Mouse (Mus musculus): ENCODE measurements around the gene Sik2.
A peak's percentile ranks its signal among the peaks of the same experiment; 100 is the strongest.

The Sik2 gene

DNA sequence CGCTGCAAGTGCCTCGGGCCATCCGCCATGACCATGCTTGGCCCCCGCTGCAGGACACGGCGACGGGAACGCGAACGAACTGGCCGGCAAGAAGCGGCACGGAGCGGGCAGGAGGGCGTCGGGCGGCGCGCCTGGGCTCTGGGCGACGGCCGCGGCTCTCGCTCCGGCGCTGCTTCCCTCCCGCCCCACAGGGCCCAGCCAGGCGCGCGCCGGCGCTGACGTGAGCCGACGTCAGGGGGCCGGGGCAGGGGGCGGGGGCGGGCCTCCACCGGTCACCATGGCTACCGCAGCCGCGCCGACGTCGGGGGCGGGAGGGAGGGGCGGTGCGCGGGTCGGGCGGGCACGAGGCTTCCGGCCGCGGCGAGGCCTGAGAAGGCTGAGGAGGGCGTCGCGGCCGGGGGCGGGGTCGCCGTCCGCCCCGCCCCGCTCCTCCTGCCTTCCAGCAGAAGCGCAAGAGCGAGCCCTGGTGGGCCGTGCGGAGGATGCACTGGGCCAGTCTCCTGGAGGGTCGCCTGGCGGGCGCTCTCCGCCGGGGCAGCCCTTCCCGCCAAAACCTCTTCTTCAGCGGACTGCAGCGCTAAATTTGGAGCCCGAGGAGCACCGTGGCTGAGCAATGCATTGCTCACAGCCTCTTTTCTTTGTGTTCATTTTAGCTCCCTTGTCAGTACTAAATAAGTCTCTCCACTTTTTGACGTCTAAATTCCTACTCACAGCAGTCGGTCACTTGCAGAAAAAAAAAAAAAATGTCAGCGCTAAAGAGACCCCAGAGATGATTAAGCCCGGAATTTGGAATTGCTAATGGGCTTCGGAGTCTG lies at the start of gene Sik2:
Gene Sik2 (minus strand): TSS at position 233 of the 815 bp plus-strand sequence.
- DNase-seq: peak; percentile 96 to 98

DNA sequence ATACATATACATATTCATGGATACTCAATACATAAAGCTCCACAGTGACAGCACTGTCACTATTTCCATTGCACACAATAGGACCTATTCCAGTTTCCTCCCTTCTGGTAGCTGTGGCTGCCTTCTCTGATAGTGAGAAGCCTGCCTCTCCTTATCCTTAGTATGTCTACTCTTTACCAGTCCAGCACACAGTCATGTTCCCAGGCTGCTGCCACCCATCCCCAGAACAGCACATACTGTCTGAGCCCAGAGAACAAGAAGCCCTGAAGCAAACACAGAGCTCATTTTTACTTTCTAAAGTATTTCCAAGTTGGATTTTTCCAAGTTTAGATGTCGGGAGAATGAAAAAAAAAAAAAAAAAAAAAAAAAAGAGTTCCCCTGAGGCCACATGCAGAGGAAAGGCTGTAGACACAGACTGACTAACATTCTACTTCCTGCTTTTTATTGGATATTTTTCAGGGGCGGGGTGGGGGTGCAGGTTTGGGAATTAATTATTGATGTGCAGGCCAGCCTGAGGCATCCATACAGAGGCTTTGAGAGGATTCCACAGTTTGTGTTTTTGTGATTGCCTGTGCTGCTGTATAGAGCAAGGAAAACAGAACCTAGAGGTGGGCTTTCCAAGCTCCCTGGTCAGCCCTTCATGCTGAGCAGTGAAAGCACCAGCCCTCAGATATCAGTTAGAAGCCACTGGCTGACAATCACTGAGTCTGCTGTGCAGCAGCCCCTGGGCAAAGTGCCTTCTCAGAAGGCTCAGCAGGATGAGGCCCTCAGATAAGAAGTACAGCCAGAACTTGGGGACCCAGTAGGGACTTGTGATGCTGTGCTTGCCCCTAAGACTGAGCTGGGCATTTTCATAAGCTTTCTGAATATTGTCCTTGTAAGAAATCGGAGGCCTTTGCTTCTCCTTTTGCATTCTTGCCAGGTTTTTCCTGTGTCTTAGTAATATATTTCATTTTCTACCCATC lies 47.8 kb upstream of the Sik2 start:
- DNase-seq: no peak

DNA sequence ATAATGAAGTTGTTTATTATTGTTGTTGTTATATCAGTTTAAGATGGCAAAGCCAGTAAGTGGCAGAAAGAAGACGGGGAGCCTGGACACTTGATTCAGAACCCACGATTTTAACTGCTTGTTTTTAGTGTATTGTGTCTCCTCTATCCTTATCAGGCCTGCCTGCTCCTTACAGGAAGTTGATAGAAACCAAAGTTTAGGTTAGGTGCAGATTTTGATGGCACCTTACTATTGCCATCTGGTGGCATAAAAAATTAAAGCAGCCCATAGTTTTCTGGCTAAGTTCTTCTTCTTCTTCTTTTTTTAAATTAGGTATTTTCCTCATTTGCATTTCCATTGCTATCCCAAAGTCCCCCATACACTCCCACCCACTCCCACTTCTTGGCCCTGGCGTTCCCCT lies 43.3 kb upstream of the Sik2 start:
- peak in 1 of 2 experiments; percentile 34 for DNase-seq

DNA sequence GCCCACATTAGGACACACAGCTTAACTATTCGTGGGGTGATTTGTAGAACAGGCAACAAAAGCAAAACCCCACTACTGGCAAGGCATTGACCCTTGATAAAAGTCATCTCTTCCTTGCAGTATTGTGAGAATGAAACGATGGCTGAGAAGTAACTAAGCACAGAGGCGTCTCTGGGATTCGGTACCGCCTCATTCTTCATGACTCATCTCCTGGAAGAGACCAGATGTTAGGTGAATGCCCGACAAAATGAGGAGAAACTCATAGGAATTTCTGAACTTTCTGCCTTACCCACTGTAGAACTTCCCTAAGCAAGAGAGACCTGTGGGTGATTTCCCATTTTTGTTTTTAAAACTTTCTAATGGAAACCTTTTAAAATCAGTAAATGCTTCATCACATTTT lies 33.3 kb upstream of the Sik2 start:
- no peak for DNase-seq

DNA sequence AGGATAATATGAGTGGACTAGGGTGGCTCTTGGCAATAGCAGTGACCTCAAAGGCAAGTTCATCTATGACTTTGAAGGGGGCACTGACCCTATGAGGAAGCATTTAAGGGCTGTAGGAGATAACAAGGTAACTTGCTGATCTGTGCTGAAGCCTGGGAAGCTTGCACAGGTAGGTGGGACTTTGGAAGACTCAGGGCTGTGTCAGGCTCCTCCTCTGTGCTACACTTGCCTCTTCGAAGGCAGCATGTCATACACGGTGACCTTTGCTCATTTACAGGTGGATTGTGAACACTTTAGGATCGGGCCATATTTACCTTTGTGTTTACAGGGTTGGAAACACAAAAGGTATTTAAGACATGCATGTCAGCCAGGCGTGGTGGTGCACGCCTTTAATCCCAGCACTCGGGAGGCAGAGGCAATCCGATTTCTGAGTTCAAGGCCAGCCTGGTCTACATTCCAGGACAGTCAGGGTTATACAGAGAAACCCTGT lies 32.7 kb upstream of the Sik2 start:
- no peak for DNase-seq

DNA sequence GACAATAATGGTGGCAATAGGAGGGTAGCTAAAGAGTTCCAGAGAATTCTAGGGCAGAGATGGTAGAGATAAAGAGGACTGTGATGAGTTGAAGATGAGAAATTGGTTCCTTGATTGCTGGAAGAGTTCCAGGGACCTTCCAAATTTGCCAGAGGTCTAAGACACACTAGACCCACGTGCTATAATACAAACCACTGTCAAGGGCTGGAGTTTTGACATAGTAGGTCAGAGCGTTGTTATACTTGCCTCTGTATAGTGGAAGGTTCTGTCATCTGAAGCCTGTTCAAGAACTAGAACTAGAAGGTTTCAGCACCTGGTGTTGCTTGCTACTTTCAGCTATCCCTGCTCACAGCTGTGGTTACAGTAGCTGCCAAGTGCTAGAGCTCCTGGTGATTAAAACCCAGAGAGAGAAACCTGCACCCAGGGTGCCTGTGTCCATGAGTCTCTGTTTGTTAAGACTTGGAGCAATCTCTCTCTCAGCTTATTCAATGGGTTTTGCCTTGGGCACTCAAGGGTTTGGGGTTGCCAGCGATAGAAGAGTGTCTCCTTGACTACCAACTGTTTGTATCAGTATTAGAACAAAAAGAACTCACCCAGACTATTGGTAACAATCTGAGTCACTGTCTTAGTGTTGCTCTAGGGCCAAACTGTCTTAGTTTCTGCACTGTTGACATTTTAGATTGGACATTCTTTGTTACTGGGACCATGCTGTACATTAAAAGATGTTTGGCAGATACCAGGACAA lies 24.1 kb upstream of the Sik2 start:
- no peak for DNase-seq

DNA sequence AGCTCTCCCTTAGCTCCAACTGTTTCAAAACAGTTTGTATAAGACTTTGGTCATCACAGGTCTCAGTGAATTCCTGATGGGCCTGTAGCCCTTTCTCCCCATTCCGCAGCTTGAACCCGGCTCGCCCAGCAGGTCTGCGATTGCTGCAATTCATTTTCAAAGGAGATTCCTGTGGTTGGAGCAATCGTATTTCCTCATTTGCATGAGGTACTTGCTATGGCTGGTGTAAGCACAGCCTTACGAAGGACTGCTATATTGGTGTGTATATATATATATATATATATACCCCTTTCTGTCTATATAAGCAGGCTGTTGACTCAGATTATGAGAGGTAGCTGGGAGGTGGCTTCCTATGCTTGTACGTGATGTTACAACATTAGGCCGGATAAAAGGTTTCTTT lies 23.4 kb upstream of the Sik2 start:
- DNase-seq: no peak

DNA sequence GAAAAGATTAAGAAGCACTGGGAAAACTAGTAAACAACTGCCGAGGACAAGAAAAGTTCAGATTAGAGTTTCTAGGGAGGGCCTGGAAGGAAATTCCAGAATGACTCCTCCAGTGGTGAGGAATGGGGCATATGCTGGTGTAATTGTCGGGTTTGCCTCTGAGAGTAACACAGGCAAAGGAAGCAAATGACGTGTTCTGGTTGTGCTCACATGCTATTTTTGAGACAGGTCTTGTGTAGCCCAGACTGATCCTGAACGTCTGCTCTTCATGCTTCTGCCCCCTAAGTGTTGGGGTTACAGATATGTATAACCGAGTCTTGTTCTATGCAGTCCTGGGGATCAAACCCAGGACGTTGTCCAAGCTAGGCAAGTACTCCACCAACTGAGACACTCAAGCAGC lies 22.7 kb upstream of the Sik2 start:
- DNase-seq: no peak

DNA sequence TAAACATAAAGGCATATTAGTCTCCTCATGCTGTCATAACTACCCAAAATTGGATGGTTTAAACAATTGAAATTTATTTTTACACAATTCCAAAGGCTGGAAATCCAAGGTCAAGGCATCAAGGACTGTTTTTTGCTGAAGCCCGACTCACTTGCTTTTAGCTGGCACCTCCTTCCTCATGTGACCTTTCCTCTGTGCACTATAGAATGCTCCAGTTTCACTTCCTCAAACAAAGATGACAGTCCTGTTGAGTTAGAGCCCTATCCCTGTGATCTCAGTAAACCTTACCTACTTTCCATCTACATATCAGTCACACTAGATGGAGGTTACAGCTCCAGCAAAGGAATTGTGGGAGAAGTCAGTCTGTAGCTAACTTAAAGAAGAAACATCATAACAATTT lies 21.3 kb upstream of the Sik2 start:
- no peak for DNase-seq

DNA sequence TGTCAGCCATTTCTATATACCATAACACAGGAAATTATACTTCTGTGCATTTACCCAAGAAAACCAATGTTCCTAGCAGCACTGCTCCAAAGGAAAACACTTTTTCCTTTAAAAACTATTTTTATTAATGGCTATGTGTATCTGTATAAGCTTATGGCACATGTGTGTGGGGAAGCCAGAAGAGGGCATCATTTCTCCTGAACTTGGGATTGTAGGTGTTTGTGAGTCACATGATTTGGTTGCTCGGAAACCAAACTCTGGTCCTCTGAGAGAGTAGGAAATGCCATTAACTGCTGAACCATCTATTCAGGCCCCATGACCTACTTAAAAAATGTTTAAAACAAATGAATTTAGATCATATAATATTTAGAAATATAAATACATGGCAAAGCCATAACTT lies 18.1 kb upstream of the Sik2 start:
- no peak for DNase-seq

DNA sequence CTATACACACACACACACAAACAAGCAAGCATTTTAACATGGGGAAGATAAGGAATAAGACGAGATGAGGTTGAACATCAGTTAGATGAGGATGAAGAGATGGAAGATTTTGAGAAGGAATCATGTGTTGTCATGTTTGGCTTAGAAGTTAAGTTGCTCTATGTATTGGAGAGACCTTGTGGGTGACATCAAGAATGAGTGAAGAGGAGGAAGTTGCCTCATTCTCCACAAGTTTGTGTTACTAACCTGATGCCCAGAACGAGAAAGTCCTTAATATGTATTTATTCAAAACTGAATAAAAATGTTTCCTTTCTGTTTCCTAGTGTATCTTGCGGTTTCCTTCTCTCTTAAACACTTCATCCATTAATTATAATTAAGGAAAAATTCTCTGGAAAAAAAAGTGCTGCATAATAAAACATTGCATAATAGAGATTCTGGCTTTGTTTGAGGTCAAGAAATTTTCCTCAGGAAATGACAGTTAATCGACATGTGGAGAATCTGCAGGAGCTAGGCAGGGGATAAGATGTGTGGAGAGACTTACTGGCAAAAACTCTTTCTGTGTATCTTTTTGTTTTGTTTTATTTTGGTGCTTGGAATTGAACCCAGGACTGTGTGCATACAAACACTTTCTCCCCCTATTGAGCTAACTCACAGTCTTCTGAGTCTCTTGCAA lies 12.4 kb upstream of the Sik2 start:
- no peak for DNase-seq

DNA sequence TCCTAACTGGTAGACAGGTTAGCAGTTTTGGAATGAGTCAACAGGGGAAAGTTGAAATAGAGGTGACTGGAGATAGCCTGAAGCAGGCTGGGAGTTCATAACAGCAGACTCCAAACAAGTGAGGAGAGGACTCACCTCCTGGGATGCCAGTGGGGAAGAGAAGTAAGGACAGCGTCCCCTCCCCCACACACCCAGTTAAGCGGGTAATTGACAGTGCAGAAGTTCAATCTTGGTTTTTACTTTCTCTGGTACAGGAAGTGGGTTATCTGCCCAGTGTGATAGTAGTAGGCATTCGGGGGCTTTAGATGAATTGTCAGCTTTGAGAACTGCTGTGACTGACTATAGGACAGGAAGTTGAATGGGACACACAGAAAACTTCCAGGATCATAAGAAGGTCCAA lies 11.5 kb upstream of the Sik2 start:
- no peak for DNase-seq

DNA sequence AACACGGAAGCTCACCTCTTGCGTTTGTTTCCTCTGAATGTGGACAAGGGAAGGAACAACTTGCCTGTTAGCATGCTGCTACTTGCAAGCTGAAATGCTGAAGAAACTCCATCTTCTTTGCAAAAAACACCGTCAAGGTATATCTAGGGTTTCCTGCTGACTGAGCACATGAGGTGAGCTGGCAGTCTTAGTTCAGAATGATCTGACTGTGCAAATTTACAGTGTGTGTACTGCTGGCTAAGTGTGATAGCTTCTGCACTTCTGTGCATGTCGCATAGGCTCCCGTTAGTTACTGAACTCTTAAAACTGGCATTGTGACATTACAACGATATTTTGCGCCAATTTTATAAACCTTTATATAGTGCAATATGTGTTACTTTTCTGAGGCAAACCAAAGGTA lies 10.8 kb upstream of the Sik2 start:
- no peak for DNase-seq

DNA sequence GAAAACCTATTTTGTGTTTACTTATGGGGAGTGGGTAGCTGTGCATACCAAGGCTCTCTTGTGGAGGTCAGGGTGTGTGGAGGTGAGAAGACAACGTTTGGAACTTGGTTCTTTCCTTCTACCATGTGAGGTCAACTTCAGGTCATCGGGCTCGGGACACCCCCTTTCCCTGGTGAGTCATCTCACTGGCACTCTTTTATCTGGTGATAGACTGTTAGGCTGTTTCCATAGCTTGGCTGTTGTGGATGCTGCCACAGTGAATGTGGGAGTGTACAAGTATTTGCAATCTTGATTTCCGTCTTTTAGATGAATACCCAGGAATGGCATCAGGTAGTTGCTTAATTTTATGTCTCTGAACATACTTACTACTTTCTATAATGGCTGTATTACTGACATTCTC lies 6.9 kb upstream of the Sik2 start:
- no peak for DNase-seq

DNA sequence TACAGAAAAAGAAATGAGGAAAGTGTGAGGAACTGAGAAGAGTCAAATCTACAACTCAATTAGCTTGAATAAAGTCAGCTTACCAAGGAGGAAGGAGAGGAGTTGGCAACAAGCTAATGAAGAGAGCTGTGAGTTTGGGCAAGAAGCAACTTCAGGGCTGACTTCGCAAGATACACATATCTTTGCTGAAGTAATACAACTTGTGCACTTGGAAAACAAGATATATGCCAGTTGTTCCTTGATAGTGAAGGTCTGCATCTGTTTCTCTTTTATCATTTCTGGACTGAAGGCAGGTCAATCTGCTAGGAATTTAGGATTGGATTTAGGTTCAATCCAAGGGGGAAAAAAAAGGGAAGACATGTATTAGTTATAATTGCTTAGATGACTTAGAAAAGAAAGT lies 4.8 kb upstream of the Sik2 start:
- no peak for DNase-seq

DNA sequence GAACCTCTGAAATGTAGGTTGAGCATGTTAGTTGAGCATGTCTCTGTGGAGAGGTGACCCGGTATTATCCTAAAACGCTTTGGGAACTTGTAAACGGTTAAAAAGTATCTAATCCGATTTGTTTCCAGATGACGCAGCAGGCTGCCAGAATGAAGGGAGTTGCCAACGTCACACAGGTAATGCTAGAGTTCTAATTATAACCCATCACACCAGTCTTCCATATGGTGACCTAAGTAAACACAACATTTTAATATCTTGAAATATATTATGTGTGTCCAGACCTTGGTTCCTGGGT lies 730 bp upstream of the Sik2 start:
- DNase-seq: peak in 1 of 2 experiments; percentile 16

DNA sequence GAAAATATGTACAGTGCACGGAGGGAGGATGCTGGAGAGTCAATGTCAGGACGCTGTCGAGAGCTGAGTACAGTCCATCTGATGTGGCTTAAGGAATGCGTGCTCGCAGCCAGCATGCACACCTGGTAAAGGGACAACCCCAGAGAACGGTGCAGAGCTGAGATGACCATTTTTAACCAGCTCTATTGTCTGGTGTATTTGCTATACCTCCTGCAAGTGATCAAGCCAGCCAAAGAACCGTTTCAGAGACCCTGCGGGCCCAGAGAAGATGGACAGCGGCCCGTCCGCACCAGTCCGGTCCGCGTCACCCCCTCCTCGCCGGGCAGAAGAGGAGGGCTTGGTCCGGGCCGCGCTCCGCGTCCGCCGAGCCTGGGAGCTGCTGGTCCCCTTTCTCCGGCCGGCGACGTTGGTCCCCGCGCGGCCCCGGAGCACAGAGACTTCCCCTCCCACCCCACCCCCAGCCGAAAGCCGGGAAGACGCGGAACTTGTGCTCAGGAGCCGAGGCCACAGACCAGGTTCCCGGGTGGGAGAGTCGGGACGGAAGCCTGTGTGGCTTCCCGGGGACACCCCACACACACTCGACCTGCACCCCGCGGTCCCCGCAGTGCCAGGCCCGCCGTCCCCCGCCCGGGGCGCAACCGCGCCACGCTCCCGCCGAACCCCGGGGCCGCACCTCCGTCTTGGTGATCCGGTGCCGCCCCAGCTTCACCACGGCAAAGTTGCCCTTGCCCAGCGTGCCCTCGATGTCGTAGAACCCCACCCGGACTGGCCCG lies 619 bp downstream of the Sik2 start:
- no peak for DNase-seq

DNA sequence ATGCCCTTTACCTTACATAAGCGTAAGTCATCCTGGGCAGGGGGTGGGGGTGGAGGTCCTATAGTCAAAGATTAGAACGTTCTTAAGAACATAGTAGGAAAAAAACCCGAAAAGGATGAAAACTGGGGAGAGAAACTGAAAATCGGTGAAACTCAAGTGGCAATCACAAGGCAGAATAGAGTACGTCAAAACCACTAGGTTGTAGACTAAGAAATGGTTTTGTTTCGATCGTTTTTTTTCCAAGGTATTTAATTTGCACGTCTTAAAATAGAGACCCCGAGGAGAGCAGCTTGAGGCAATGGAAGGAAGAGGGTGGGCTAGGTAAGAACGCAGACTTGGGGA lies 1.2 kb downstream of the Sik2 start:
- no peak for DNase-seq

DNA sequence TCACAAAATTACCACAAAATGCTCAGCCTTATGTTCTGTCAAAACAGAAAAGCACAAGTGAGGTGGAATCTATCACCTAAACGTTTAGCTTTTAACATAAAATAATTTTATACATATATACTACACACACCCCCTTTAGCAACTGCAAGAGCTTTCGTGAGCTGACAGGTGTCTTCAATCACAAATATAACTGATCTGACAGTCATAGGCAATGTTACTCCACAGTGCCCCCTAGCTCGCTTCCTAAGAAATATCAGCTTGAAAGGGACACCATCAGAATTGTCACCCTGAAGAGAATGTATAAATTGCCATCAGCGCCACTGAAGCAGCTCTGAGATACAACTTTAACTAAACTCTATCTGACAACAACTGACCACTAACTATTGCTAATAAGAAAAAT lies 2.0 kb downstream of the Sik2 start:
- peak; percentile 79 to 83 for DNase-seq

DNA sequence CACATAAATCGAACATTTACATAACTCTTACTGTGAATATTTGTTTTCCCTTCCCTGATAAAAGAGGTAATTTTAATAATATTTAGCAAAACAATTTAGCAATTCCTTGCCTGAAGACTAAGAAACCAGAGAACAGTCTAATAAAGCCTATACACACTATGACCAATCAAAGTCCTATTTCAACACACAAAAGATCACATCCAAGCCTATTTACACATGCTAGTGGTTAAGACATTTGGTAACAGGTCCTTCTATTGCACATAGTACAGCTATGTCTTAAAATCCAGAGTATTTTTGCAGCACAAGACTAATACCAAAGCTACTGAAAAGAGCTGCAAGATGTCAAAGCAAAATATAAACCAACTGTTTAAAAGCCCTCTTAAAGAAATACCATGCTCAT lies 4.8 kb downstream of the Sik2 start:
- DNase-seq: no peak

DNA sequence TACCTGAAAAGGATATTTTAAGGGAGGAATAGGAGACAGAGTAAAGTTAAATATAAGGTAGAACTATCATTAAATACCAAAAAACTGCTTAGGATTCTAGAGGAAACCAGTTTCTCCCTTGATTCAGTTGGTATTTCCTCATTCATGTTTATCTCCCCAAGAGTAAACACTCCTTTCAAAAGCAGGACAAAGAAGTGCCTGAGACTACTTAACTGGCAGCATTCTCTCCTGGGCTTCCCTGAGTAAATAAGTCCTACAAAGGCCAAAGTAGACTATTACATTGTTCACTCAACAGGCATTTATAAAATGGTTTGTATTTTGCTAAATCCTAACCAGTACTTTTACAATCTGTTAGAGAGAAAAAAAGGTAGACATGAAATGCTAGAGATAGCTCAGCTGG lies 22.2 kb downstream of the Sik2 start:
- no peak for DNase-seq

DNA sequence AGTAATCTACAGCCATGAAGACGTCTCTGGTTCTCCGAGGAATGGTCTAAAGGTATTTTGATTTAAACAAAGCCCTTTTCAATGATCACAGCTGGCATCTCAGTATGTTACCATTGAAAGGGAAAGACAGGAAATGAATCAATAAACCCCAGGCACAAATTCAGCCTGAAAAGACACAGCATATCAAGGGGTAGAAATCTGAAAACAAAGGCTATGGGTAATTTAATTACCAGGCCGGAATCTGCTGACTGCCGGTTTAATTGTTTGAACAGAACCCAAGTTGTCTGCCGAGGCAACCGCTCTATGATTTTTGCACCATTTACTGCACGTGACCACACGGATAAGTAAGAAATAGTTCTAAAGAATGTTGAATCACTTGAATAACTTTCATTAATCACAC lies 22.8 kb downstream of the Sik2 start:
- no peak for DNase-seq
